Mouse (Mus musculus) liver, embryonic 15.5 days (tissue): ENCODE data around the gene Brd4. TPM values are rescaled to one million over a fixed set of nuclear protein-coding genes. Genes with fewer than 3 reads are reported as not detected.

ENCODE experiments used
- ATAC-seq: fragments of 200-750 bp; cut with Nextera tagmentation; 2 replicates; pipeline ENCODE4 v1.8.0; 2017; ENCODE audit warnings: moderate number of reproducible peaks, mild to moderate bottlenecking, moderate library complexity; ENCODE audit not compliant: insufficient read depth
- H3K27ac ChIP-seq: fragments of 300-500 bp; sonication (generic); replicated peaks from 2 replicates; pipeline ENCODE4 v1.5.1; 2015; ENCODE audit warnings: mild to moderate bottlenecking, inconsistent platforms
- H3K27me3 ChIP-seq: fragments of 300-500 bp; sonication (generic); 2 replicates; pipeline ENCODE4 v1.6.1; 2015; ENCODE audit warnings: mild to moderate bottlenecking, inconsistent platforms
- H3K36me3 ChIP-seq: fragments of 300-500 bp; sonication (generic); replicated peaks from 2 replicates; pipeline ENCODE4 v1.6.1; 2015; ENCODE audit warnings: moderate library complexity, mild to moderate bottlenecking, inconsistent platforms
- H3K4me1 ChIP-seq: fragments of 300-500 bp; sonication (generic); replicated peaks from 2 replicates; pipeline ENCODE4 v1.6.1; 2015; ENCODE audit warnings: inconsistent platforms
- H3K4me2 ChIP-seq: fragments of 300-500 bp; sonication (generic); 2 replicates; pipeline ENCODE4 v1.6.1; 2015; ENCODE audit warnings: moderate library complexity, mild to moderate bottlenecking, inconsistent platforms
- H3K4me3 ChIP-seq: fragments of 300-500 bp; sonication (generic); replicated peaks from 2 replicates; pipeline ENCODE4 v1.5.1; 2015; ENCODE audit warnings: mild to moderate bottlenecking, inconsistent platforms
- H3K9ac ChIP-seq: fragments of 300-500 bp; sonication (generic); 2 replicates; pipeline ENCODE4 v1.6.1; 2015; ENCODE audit warnings: moderate library complexity, mild to moderate bottlenecking, inconsistent platforms
- H3K9me3 ChIP-seq: fragments of 300-500 bp; sonication (generic); replicated peaks from 2 replicates; pipeline ENCODE4 v1.6.1; 2016; ENCODE audit warnings: inconsistent platforms
- WGBS: fragments of 180-500 bp; shearing (Covaris S2); methylation state at CpG from one replicate; pipeline ENCODE4 v1.1.7; 2015; ENCODE audit warnings: mixed read lengths; ENCODE audit not compliant: insufficient replicate concordance; 5-methylcytosine and 5-hydroxymethylcytosine counted together
- polyA plus RNA-seq: library from polyadenylated mRNA; unstranded; fragments of >200 nt; fragmentation: Nextera tagmentation; extraction: Ambion mirVana; gene quantifications from 2 replicates; pipeline ENCODE4 v1.2.1, GENCODE M21; 2015

Brd4 gene
- polyA plus RNA-seq, 1 experiment from 2014 or later: 31.5 TPM

DNA sequence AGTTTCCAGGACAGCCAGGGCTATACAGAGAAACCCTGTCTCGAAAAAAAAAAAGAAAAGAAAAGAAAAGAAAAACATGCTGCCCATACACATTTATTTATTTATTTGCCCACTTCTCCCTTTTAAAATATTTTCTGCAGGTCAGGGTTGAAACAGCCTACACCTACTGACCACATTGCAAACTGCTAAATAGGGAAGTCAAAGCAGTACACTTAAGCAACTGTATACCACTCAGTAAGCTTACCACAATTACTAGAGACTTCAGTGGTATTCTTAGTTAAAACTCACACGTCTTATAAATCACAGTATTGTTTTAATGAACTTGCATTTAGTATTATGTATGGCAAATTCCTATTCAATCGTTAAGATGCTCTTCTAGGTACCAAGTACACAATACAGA, 3.9 kb downstream of the Brd4 start:
- no peaks in the 10 kb centered on the region for H3K9me3 ChIP-seq
- ATAC-seq: no peak
- H3K9ac ChIP-seq: no peak overlapping the region
- no peak overlapping the region for H3K4me3 ChIP-seq
- H3K36me3 ChIP-seq: peaks cover 6% of the 10 kb centered on the region; the same call in 1 of the 2 replicates
- H3K27me3 ChIP-seq: no peaks in the 10 kb centered on the region
- H3K27ac ChIP-seq: no peak overlapping the region
- no peak overlapping the region for H3K4me2 ChIP-seq
- H3K4me1 ChIP-seq: peaks cover 67% of the 10 kb centered on the region
- WGBS: 58% methylated on average over 3 of the region's 3 CpGs

DNA sequence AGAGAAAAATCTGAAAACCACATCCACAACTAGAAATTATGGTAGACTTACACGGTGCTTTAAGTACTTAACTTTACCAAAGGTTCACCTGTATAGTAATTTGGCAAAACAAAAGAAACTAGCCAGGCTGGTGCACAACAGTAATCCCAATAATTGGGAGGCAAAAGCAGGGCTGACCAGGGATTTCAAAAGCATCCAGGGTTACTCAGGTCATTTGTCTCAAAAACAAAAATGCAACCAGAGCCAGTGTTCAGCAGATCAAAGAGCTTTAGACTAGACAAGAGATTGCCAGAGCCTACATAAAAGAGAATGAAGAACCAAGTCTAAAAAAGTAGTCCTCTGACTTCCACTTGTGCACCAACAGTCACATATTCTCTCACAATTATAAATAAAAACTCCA, 7.3 kb downstream of the Brd4 start:
- ATAC-seq: no peak
- H3K4me2 ChIP-seq: no peak overlapping the region
- peaks cover 6% of the 10 kb centered on the region; the same call in 1 of the 2 replicates for H3K36me3 ChIP-seq
- H3K4me3 ChIP-seq: no peak overlapping the region
- H3K27ac ChIP-seq: no peak overlapping the region
- H3K9ac ChIP-seq: no peak overlapping the region
- peaks cover 46% of the 10 kb centered on the region for H3K4me1 ChIP-seq
- H3K27me3 ChIP-seq: no peaks in the 10 kb centered on the region
- WGBS: 72% methylated on average over 1 of the region's 1 CpGs
- no peaks in the 10 kb centered on the region for H3K9me3 ChIP-seq

- Histone ChIP-seq H3K4me3 (no peak overlapping the region), H3K9me3 (no peaks in the 10 kb centered on the region), H3K27ac (no peak overlapping the region), H3K9ac (no peak overlapping the region), H3K36me3 (peaks cover 10% of the 10 kb centered on the region), H3K4me2 (no peak overlapping the region), H3K4me1 (peaks cover 33% of the 10 kb centered on the region), H3K27me3 (no peaks in the 10 kb centered on the region)
- ATAC-seq: no peak
- WGBS: 71% methylated on average over 3 of the region's 3 CpGs
These were observed 9.0 kb downstream of the Brd4 start for GRCm38 (mm10) chr17:32275568-32275967.

DNA sequence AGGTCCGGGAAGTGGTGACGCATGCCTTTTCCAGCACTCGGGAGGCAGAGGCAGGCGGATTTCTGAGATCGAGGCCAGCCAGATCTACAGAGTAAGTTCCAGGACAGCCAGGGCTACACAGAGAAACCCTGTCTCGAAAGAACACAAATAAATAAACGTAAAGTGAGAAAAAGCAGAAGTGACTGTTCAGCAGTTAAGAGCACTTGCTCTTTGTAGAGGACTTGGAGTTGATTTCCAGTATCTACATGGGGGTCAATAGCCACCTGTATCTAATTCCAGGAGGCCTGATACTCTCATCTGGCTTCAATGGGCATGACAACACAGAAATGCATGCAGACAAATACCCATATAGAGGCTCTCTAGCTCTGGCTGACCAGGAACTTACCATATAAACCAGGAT, 15.4 kb downstream of the Brd4 start:
- H3K36me3 ChIP-seq: peaks cover 11% of the 10 kb centered on the region
- no peak overlapping the region for H3K9ac ChIP-seq
- no peaks in the 10 kb centered on the region for H3K9me3 ChIP-seq
- 65% methylated on average over 7 of the region's 7 CpGs for WGBS
- ATAC-seq: no peak
- H3K4me2 ChIP-seq: no peak overlapping the region
- no peak overlapping the region for H3K27ac ChIP-seq
- H3K4me3 ChIP-seq: no peak overlapping the region
- H3K4me1 ChIP-seq: peaks cover 28% of the 10 kb centered on the region
- no peaks in the 10 kb centered on the region for H3K27me3 ChIP-seq

- Histone ChIP-seq H3K9me3 (no peaks in the 10 kb centered on the region), H3K4me1 (peaks cover 28% of the 10 kb centered on the region), H3K36me3 (peaks cover 11% of the 10 kb centered on the region), H3K4me3 (no peak overlapping the region), H3K27me3 (no peaks in the 10 kb centered on the region), H3K4me2 (no peak overlapping the region), H3K9ac (no peak overlapping the region), H3K27ac (no peak overlapping the region)
- ATAC-seq: no peak
- 84% methylated on average over 3 of the region's 3 CpGs for WGBS
These were observed 16.0 kb downstream of the Brd4 start for GRCm38 (mm10) chr17:32268540-32268960.

- Histone ChIP-seq H3K9ac (no peak overlapping the region), H3K4me3 (no peak overlapping the region), H3K4me1 (peaks cover 29% of the 10 kb centered on the region), H3K27ac (no peak overlapping the region), H3K4me2 (no peak overlapping the region), H3K36me3 (peaks cover 11% of the 10 kb centered on the region), H3K9me3 (no peaks in the 10 kb centered on the region), H3K27me3 (no peaks in the 10 kb centered on the region)
- WGBS: 53% methylated on average over 2 of the region's 2 CpGs
- ATAC-seq: no peak
These were observed 16.4 kb downstream of the Brd4 start for GRCm38 (mm10) chr17:32268096-32268495.

GRCm38 (mm10) chr17:32267617-32268016, 16.9 kb downstream of the Brd4 start:
- Histone ChIP-seq H3K9me3 (no peaks in the 10 kb centered on the region), H3K27me3 (no peaks in the 10 kb centered on the region), H3K4me3 (no peak overlapping the region), H3K4me1 (peaks cover 34% of the 10 kb centered on the region), H3K4me2 (no peak overlapping the region), H3K27ac (no peak overlapping the region), H3K36me3 (peaks cover 11% of the 10 kb centered on the region), H3K9ac (no peak overlapping the region)
- 9% methylated on average over 1 of the region's 1 CpGs for WGBS
- no peak for ATAC-seq

GRCm38 (mm10) chr17:32263672-32264071, 20.9 kb downstream of the Brd4 start:
- ATAC-seq: no peak
- H3K4me2 ChIP-seq: no peak overlapping the region
- WGBS: 87% methylated on average over 2 of the region's 2 CpGs
- no peak overlapping the region for H3K27ac ChIP-seq
- H3K4me3 ChIP-seq: no peak overlapping the region
- H3K36me3 ChIP-seq: 0 out of 2 replicates have a peak, but pooled peaks cover 13% of the 10 kb centered on the region
- H3K27me3 ChIP-seq: no peaks in the 10 kb centered on the region
- no peaks in the 10 kb centered on the region for H3K9me3 ChIP-seq
- H3K9ac ChIP-seq: no peak overlapping the region
- H3K4me1 ChIP-seq: peaks cover 36% of the 10 kb centered on the region

GRCm38 (mm10) chr17:32262831-32263559, 21.5 kb downstream of the Brd4 start:
- Histone ChIP-seq H3K9me3 (no peaks in the 10 kb centered on the region), H3K27ac (no peak overlapping the region), H3K4me1 (peaks cover 37% of the 10 kb centered on the region), H3K4me3 (no peak overlapping the region), H3K36me3 (0 out of 2 replicates have a peak, but pooled peaks cover 13% of the 10 kb centered on the region), H3K9ac (no peak overlapping the region), H3K27me3 (no peaks in the 10 kb centered on the region), H3K4me2 (no peak overlapping the region)
- no peak for ATAC-seq
- WGBS: 88% methylated on average over 8 of the region's 8 CpGs

DNA sequence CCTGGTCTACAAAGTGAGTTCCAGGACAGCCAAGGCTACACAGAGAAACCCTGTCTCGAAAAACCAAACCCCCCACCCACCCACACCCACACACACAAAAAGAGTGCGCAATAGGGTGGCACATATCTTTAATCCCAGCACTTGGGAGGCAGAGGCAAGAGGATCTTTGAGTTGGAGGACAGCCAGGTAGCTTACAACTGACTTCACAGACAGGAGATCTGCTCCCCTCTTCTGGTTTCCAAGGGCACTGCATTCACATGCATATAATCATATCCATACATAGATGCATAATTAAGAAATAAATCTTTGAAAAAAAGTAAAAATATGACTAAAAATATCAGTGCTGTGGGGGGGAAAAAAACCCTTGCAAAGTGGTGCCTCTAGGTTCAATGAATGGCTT, 25.7 kb downstream of the Brd4 start:
- peak overlapping the region; percentile 6; the same call in 1 of the 2 replicates for H3K4me2 ChIP-seq
- no peak for ATAC-seq
- peaks cover 41% of the 10 kb centered on the region for H3K4me1 ChIP-seq
- H3K36me3 ChIP-seq: 0 out of 2 replicates have a peak, but pooled peaks cover 15% of the 10 kb centered on the region
- no peak overlapping the region for H3K9ac ChIP-seq
- H3K4me3 ChIP-seq: no peak overlapping the region
- no peak overlapping the region for H3K27ac ChIP-seq
- no peaks in the 10 kb centered on the region for H3K27me3 ChIP-seq
- WGBS: 77% methylated on average over 2 of the region's 2 CpGs
- H3K9me3 ChIP-seq: no peaks in the 10 kb centered on the region

- no peak overlapping the region for H3K4me3 ChIP-seq
These were observed 26.6 kb downstream of the Brd4 start for GRCm38 (mm10) chr17:32257944-32258343.

More at GRCm38 (mm10) chr17:32257944-32258343, 26.6 kb downstream of the Brd4 start:
- Histone ChIP-seq H3K36me3 (0 out of 2 replicates have a peak, but pooled peaks cover 15% of the 10 kb centered on the region), H3K27me3 (no peaks in the 10 kb centered on the region), H3K27ac (no peak overlapping the region), H3K4me1 (peaks cover 39% of the 10 kb centered on the region), H3K9me3 (no peaks in the 10 kb centered on the region), H3K4me2 (peak overlapping the region; percentile 28; the same call in 1 of the 2 replicates), H3K9ac (no peak overlapping the region)
- 14% methylated on average over 6 of the region's 6 CpGs for WGBS
- ATAC-seq: no peak
